Mouse (Mus musculus) cortical plate, adult 2 months (tissue): ENCODE data around the gene Lnx1. TPM values are rescaled to one million over a fixed set of nuclear protein-coding genes. Genes with fewer than 3 reads are reported as not detected.

ENCODE experiments used
- H3K27ac ChIP-seq: fragments of 200-500 bp; 2 replicates; pipeline ENCODE4 v1.5.1; 2012; ENCODE audit warnings: low read length, control low read depth, inconsistent platforms; ENCODE audit not compliant: insufficient read depth
- H3K4me1 ChIP-seq: fragments of 200-500 bp; 2 replicates; pipeline ENCODE4 v1.6.1; 2011; ENCODE audit warnings: low read length; ENCODE audit not compliant: control insufficient read depth, insufficient read depth
- H3K4me3 ChIP-seq: fragments of 200-500 bp; 2 replicates; pipeline ENCODE4 v1.5.1; 2011; ENCODE audit warnings: mild to moderate bottlenecking, low read length, control low read depth; ENCODE audit not compliant: insufficient read depth
- CTCF ChIP-seq: fragments of 200-500 bp; IDR thresholded peaks from 2 replicates; pipeline ENCODE4 v1.5.1; 2011; ENCODE audit warnings: mild to moderate bottlenecking, control low read depth, low read length; ENCODE audit not compliant: insufficient read depth; ENCODE audit errors: extremely low read depth
- POLR2A ChIP-seq: fragments of 200-500 bp; IDR thresholded peaks from 2 replicates; pipeline ENCODE4 v1.6.1; 2011; ENCODE audit warnings: mild to moderate bottlenecking, low read length, control low read depth; ENCODE audit not compliant: insufficient read depth; ENCODE audit errors: extremely low read depth
- polyA plus RNA-seq: library from polyadenylated mRNA; depleted of rRNA; stranded (reverse); fragments of >200 nt; gene quantifications from 2 replicates; pipeline ENCODE4 v1.2.3, GENCODE M21; 2012; rRNA removed

Lnx1 gene
- polyA plus RNA-seq, result 38.1 and 38.7 TPM in 2 replicates

GRCm38 (mm10) chr5:74702766-74703165, at the start of gene Lnx1:
Gene Lnx1 (minus strand): TSS chr5:74702912.
- no peak for TF ChIP-seq POLR2A
- TF ChIP-seq CTCF, result no peak
- Histone ChIP-seq H3K4me1 (no peaks in the 10 kb centered on the region), H3K27ac (no peak within 1 kb of the TSS), H3K4me3 (no peak within 1 kb of the TSS)

GRCm38 (mm10) chr5:74750501-74750900, 47.8 kb upstream of the Lnx1 start:
- TF ChIP-seq CTCF (no peak), POLR2A (no peak)
- no peak overlapping the region for H3K4me3 ChIP-seq
- no peak overlapping the region for H3K27ac ChIP-seq
- H3K4me1 ChIP-seq, result no peaks in the 10 kb centered on the region

- Histone ChIP-seq H3K4me1 (no peaks in the 10 kb centered on the region), H3K27ac (no peak overlapping the region), H3K4me3 (no peak overlapping the region)
- TF ChIP-seq CTCF (no peak), POLR2A (no peak)
Measured at GRCm38 (mm10) chr5:74747476-74747875, 44.8 kb upstream of the Lnx1 start.

DNA sequence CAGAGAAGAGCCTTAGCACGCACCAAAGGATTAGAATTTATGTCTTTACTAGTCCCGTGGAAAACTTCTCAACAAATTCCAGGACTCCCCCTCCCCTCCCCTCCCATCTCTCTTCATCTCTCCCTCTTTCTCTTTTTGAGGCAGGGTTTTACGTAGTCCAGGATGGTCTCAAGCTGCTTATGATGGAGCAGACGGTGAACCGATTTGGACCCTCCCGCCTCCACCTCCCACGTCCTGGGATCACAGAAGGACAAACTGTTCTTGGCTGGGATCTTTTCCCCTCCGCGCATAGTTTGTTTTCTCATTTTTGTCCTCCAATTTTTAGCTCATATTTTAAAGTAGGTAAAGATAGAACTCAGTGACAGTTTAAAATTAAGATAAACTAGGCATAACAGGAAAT, 38.2 kb upstream of the Lnx1 start:
- Histone ChIP-seq H3K4me3 (no peak overlapping the region), H3K4me1 (no peaks in the 10 kb centered on the region), H3K27ac (no peak overlapping the region)

DNA sequence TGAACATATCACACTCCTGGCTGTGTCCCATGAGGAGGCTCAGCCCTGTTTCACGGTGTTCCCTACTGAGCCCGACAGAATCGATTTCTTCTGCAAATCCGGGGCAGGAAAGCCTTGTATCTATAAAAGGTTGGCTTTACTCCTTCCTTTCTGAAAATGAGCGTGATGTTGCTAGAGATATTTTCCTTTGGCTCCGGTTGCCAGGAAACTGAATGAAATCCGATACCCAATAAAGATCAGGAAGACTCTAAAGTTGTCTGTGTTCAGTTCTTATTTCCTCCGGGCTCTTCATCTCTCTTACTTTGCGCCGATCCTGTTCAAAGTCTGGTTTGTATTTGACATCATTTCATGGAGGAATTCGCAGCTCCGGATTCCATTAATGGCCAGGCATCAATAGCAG, 36.7 kb upstream of the Lnx1 start:
- no peak overlapping the region for H3K4me3 ChIP-seq
- TF ChIP-seq POLR2A, result no peak
- no peak for TF ChIP-seq CTCF
- H3K4me1 ChIP-seq, result no peaks in the 10 kb centered on the region
- H3K27ac ChIP-seq, result no peak overlapping the region

More for the DNA sequence above, 38.2 kb upstream of the Lnx1 start:
- no peak for TF ChIP-seq POLR2A
- TF ChIP-seq CTCF, result no peak

DNA sequence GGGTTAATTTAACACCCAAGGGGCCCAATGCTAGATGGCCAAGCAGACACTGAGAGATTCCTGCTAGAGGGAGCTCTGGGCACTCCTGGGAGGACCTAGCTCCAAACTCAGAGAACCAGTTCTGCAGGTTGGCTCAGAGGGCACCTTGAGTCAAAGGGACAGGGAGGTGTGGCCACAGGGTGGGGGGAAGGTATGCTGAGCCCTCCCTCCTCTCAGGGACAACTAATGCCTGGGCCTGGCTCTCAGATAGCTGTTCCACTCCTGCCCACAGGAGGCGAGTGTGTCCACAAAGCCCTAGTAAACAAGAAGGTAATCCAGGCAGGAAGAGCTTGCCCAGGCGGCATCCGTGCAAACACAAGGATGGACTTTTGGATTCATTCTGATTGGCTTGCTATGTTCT, 35.6 kb upstream of the Lnx1 start:
- Histone ChIP-seq H3K27ac (no peak overlapping the region), H3K4me3 (no peak overlapping the region), H3K4me1 (no peaks in the 10 kb centered on the region)
- TF ChIP-seq CTCF (no peak), POLR2A (no peak)

- Histone ChIP-seq H3K4me3 (no peak overlapping the region), H3K27ac (no peak overlapping the region), H3K4me1 (no peaks in the 10 kb centered on the region)
- TF ChIP-seq POLR2A (no peak), CTCF (no peak)
Measured at GRCm38 (mm10) chr5:74733885-74734558, 31.3 kb upstream of the Lnx1 start.

DNA sequence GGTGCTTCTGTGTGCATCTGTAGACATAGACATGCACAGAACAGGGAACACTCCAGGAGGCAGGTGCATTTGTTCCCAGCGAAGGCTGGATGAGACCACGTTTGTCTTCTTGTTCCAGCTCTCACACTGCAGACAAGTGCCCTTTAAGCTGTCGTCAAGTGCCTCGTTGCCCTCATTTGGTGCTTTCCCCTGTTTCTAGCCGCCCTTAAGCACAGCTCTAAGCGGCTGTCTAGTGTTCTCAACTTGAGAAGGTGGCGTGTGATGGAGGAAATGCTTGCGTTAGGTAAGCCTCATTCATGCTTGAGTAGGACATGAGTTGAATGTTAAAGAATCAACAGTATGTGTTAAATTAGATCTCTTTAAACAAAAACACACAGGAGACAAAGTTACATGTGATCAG, 29.9 kb upstream of the Lnx1 start:
- TF ChIP-seq CTCF (no peak), POLR2A (no peak)

DNA sequence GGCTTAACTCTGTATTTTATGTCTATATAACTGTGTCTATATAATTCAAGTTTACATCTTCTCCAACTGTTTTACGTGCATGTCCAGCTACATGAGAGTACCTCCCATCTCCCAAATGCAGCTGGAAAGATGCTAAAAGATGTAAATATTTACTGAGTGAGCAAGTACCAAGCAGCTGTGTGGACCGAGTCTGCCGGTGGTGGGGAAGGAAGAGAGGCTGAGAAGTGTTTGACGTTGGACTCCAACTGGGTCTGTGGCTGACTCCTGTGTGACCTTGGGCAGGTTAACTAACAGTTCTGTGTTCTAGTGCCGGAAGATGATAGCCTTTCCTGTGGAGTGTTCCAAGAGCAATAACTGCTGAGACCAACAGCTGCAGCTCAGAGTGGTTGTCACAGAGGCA, 27.9 kb upstream of the Lnx1 start:
- no peaks in the 10 kb centered on the region for H3K4me1 ChIP-seq
- no peak for TF ChIP-seq CTCF
- TF ChIP-seq POLR2A, result no peak
- no peak overlapping the region for H3K27ac ChIP-seq
- no peak overlapping the region for H3K4me3 ChIP-seq

More for the DNA sequence above, 29.9 kb upstream of the Lnx1 start:
- H3K4me3 ChIP-seq, result no peak overlapping the region
- H3K4me1 ChIP-seq, result no peaks in the 10 kb centered on the region
- no peak overlapping the region for H3K27ac ChIP-seq

GRCm38 (mm10) chr5:74729567-74729966, 26.9 kb upstream of the Lnx1 start:
- no peaks in the 10 kb centered on the region for H3K4me1 ChIP-seq
- H3K4me3 ChIP-seq, result no peak overlapping the region
- TF ChIP-seq CTCF (no peak), POLR2A (no peak)
- no peak overlapping the region for H3K27ac ChIP-seq
